In genomic region chr5:45082601-45083000, GRCm38 (mm10) we compare ENCODE assay signal across 15 mouse cellular contexts.
"Had no signal": no experiment of that assay in that cellular context is flagged by ENCODE, and none has a peak within 500 bp of the region (broad histone marks: within the 10 kb centered on the region; RNA-seq: fewer than 3 reads in every experiment).

No protein-coding gene starts in this region.

- H3K27ac ChIP-seq: lung, embryonic 15.5 days; macrophage; midbrain, embryonic 13.5 days; midbrain, embryonic 15.5 days; neural tube, embryonic 12.5 days; stomach, embryonic 15.5 days; stomach, postnatal 0 days had no signal

- H3K4me1 ChIP-seq: lung, embryonic 15.5 days; megakaryocyte, embryonic 14.5 days; midbrain, embryonic 13.5 days; midbrain, embryonic 15.5 days; neural tube, embryonic 12.5 days; stomach, embryonic 15.5 days had no signal

- H3K9me3 ChIP-seq: lung, embryonic 15.5 days; megakaryocyte, embryonic 14.5 days; midbrain, embryonic 13.5 days; midbrain, embryonic 15.5 days; neural tube, embryonic 12.5 days; stomach, embryonic 15.5 days had no signal

- H3K36me3 ChIP-seq: lung, embryonic 15.5 days; midbrain, embryonic 13.5 days; midbrain, embryonic 15.5 days; neural tube, embryonic 12.5 days; stomach, embryonic 15.5 days had no signal

- DNase-seq: lung, adult 2 months; lung, postnatal 14 days; lung, postnatal 36 days; right cerebral cortex, postnatal 14 days; thymus, adult 2 months; thymus, postnatal 25 days; thymus, postnatal 4 days had no signal

- H3K27me3 ChIP-seq: lung, embryonic 15.5 days; megakaryocyte, embryonic 14.5 days; midbrain, embryonic 13.5 days; midbrain, embryonic 15.5 days; neural tube, embryonic 12.5 days; stomach, embryonic 15.5 days had no signal

- H3K4me3 ChIP-seq: lung, embryonic 15.5 days; megakaryocyte, embryonic 14.5 days; midbrain, embryonic 13.5 days; midbrain, embryonic 15.5 days; neural tube, embryonic 12.5 days; stomach, embryonic 15.5 days had no signal
